Mouse (Mus musculus) right cerebral cortex, postnatal 10 days (tissue): ENCODE measurements around the gene Olfr263.
"Not testable (repeated sequence)": the region's sequence is repeated elsewhere in the genome, so short reads cannot be mapped to it uniquely, and the experiment has no call there.

Source experiments
- DNase-seq, 2 experiments: peaks; one replicate each; pipeline ENCODE4 v3.0.0; 2021; ENCODE audit warnings: low spot score in 2 of 2

Gene Olfr263

DNA sequence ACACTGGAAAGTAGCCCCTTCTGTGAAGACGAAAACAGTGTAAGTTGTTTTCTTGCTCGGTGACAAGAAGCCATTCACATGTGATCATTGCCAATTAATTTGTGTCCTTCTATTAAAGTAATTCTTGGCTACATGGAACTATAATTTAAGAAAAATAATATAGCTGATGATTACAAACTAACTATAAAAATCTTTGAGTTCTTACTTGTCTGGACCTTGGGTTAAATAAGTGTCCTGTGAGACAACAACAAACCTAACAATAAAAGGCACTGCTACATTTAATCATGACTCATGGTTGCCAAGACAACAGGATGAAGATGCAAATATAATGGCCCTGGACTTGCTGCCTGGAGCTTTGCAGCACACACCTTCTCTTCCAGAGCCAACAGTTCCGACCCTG, at the start of gene Olfr263:
Gene Olfr263, plus strand, starts transcription at position 301 of the 400 bp plus-strand sequence.
- not testable (repeated sequence) for DNase-seq

DNA sequence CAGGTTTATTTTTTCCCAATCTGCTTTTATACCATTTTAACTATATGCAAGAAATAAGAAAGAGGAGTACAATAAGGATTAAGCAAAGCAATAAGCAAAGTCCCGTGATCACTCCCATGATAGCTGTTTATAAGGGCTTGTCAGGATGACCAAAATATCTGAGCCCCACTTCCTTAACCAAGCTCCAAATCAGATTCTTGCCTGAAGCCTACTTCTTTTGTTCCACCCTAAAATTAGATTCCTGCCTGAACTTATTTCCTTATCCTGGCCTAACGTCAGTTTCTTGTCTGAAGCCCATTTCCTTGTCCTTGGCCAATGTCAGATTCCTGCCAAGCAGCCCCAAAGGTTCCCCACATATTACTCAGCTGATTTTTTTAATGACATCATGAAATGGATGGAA, 46.8 kb upstream of the Olfr263 start:
- no peak for DNase-seq

DNA sequence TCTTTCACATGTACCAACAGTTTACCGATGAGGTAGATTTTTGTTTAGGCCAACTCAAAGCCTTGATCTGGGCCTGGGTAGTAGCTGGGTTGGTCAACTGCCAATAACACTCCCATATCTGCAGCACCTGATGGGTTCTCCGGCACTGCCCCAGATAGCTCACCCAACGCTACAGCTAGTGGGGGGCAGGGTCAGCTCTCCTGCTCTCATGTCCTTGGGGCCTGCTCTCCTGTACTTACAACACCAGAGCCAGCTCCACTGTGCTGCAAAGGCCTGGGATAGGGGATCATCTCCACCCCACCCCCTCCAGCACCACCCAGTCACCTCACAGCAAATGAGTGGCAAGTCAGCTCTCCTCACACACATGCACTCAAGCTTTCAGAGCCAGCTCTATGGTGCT, 19.7 kb upstream of the Olfr263 start:
- DNase-seq = no peak

DNA sequence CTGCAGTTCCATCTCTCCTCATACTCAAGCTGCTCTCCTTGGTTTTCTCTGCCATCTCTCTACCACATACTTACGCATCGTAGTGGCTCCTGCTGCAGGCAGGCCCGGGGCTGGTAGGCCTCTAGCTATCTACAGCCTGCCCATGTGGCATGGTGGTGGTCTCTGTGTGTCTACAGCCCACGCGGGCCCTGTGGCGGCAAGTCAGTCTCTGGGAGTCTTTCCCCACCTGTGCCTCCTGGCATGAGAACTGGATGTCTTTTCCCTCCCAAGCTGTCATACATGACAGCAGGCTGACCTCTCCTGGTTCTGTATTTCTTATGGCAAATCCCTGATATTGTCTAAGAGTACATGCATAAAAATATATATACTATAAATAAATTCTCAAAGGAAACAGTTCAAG, 19.0 kb upstream of the Olfr263 start:
- no peak for DNase-seq

DNA sequence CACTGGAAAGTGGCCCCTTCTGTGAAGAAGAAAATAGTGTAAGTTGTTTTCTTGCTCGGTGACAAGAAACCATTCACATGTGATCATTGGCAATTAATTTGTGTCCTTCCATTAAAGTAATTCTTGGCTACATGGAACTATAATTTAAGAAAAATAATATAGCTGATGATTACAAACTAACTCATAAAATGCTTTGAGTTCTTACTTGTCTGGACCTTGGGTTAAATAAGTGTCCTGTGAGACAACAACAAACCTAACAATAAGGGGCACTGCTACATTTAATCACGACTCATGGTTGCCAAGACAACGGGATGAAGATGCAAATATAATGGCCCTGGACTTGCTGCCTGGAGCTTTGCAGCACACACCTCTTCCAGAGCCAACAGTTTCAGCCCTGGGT, 18.3 kb upstream of the Olfr263 start, which contains the start of gene Olfr1369-ps1:
Gene Olfr1369-ps1, plus strand, starts transcription at position 301 of the 400 bp plus-strand sequence.
- DNase-seq = not testable (repeated sequence)

DNA sequence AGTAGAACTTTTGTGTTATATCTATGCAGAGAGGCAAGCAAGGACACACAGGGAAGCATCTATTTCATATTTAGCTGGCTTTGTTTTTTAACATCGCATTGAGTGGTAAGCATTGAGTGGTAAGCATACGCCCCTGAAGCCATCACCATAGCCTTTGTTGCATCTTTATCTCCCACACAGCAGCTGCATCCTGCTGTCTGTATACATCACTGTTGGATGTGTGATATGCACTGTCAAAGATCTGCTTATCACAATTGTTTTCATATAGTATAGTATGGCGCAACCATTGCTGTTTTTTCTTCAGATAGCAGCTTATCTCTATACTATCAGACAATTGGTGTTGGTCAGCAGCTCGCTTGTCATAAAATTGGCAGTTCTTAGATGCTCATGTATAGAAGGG, 15.3 kb upstream of the Olfr263 start:
- no peak for DNase-seq

DNA sequence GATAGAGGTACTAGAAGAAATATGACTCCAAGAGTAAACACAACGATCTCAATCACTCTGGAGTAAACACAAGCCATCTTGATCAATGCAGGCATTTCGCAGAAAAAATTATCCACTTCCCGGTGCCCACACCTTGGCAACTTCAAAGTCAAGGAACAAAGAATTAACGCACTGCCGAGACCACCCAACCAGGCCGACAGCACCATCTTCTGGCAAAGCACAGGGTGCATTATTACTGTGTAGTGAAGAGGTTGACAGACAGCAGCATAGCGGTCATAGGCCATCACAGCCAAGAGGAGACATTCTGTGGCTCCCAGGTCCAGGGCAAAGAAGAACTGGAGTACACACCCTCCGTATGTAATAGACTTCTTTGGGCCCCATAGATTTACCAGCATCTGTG, 13.0 kb downstream of the Olfr263 start:
- DNase-seq = no peak

DNA sequence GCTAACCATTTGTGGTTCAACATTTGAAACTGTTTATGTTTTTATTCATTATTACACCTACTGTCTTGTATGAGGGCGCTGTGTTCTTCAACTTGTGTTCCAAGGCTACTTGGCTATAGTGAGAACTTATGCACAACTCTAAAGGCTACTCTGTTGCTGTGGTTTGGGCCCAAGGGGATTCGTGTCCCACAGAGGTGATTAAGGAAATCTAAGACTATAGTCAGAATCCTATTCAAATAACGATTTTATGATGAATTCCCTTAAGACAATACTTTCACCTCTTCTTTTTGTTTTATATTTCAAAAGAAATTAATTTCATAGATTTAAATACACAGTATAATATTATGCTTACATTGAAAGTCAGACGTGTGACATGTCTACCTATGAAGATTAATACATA, 16.3 kb downstream of the Olfr263 start, which contains the start of gene Olfr1368:
Gene Olfr1368, minus strand, starts transcription at position 101 of the 400 bp plus-strand sequence.
- DNase-seq = no peak

DNA sequence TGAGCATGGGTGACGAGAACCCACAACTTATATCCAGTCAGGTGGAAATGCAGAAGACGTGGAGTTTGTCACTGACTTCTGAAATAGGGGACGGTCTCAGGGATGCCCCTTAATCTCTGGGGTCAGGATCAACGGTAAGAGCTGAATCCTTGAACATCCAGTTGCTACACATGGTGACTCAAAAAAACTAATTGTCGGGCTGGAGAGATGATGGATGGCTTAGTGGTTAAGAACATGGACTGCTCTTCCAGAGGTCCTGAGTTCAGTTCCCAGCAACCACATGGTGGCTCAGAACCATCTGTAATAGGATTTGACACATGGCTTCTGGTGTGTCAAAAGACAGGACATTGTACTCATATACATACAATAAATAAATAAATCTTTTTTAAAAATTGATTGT, 26.4 kb downstream of the Olfr263 start:
- DNase-seq = no peak

DNA sequence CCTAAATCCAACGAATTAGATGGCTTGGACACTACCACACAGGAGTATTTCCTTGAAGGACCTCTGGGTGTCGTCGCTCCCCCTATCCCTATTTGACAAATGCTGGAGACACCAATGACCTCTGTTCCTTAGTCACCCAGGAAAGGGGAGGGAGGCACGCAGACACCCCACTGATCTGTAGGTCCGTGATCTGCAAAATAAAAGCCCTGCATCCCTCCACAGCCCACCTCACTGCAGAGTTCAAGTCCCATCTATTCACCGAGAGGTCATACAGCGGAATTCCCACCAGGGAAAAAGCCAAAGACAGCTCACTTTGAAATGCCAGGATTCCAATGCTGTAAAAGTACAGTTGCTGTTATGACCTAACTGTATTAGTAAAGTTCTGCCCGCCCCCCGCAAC, 28.6 kb downstream of the Olfr263 start:
- no peak for DNase-seq

DNA sequence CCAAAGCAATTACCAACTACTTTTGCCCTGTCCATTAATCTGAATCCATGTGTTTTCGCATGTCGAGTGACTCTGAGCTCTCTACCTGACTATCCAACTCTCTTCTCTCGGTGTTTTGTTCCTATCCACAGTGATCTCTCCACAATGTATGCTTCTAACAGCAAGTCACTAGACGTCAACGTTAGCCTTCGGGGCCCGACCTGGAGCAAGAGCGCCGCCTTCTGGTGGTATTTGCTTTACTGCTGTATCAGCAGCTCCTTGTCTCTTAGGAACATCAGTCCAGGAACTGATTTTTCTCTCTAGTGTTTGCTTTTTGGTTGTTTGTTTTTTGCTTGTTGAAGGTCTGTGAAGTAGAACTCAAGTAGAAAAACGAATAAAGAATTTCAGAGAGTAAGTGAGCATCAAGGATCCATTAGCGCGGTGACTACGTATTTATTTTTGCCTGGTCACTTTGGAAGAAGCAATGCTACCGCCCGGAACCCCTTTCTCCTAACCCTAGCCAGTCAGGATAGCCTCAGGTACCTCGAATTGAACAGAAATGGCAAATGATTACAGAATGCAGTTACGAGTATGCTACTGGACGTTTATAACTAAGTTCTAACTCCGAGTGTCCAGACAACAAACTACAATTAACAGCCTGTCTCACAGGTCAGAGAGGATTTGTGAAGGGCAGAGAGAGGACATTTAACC, 29.5 kb downstream of the Olfr263 start:
- peak; percentile 83 to 91 for DNase-seq

DNA sequence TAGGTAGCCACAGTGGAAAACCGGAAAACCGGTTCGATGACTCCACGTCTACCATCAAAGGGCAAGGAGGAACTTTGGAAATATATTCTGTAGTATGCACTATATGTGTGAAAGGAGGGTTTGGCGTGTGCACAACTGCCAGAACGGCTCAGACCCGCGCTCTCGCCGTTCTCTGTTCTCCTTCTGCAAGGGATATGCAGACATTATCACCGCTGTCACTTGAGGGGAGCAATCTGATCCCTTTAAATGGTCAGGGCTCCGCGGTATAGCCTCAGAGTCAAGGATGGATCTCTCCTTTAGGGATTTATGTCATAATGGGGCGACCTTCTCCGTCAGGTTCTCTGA, 30.0 kb downstream of the Olfr263 start:
- DNase-seq = peak in 1 of 2 experiments; percentile 36

DNA sequence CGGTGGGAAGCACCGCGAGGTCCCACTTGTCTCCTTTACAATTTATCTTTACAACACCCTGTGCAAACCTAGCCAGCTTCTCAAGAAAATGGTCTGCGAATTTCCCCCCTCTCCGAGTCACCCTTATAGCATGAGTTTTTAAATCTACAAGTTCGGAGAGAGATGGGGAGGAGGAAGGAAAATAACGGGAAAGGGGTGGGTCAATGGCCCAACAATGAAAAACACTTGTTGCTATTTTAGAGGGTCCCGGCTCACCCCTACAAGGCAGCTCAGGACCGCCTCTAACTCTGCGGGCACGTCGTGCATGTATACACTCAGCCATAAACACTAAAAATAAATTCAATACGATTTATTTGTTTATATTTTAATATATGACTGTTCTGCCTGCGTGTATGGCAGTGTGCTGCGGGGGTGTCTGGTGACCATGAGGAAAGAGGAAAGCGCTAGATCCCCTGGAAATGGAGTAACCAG, 30.6 kb downstream of the Olfr263 start:
- DNase-seq = no peak

DNA sequence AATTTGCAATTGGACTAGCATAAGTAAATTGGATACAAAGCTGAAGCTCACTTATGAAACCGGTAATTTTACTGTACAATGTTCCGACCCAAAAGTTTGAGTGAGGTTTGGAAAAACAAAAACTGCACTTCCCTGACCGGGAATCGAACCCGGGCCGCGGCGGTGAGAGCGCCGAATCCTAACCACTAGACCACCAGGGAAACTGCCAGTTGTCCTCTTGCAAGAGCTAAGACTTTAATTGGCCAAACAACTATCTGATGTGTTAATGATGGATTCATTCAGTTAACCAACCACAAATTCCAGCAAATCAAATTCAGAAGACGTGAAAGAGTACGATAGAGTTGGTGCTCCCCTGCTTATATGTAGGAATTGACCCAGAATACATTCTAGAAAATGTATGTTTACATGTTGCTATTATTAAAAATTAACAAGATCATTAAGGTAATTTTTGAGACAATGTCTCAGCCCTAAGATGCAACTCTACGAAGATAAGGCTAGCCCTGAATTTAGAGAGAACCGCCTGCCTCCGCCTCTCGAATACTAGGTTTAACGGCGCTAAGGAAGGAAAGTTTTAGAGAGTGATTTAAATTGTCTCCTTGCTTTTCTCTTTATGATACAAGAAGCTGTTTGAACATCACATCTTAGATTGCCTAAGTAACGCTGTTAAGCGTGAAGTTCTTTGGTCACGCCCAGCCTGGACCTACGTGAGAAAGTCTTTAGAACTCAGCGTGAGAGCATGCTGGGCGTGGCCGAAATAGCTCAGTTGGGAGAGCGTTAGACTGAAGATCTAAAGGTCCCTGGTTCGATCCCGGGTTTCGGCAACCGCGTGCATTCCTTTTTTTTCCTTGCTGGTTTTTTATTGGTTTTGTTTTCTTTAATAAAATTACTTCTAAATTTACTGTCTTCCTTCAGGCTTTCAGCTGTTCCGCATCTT, 31.5 kb downstream of the Olfr263 start:
- DNase-seq = peak; percentile 90 to 91

DNA sequence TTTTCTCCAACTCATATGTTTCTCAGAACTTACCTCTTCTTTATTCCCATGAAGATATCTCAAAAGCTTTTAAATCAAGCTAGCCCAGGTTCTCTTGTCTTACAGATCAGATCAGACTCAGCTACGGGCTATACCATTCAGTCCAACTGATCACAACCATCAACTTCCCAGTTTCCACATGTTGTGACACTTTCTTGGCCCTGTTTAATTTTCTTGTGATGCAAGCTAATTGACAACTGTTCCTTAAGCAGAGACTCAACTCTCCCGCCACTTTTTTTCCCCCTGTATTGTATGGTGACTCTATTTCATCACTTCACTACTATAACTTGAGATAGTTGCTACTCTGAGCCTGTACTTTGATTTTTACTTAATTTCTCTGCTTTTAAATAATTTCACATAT, 32.2 kb downstream of the Olfr263 start:
- no peak for DNase-seq

DNA sequence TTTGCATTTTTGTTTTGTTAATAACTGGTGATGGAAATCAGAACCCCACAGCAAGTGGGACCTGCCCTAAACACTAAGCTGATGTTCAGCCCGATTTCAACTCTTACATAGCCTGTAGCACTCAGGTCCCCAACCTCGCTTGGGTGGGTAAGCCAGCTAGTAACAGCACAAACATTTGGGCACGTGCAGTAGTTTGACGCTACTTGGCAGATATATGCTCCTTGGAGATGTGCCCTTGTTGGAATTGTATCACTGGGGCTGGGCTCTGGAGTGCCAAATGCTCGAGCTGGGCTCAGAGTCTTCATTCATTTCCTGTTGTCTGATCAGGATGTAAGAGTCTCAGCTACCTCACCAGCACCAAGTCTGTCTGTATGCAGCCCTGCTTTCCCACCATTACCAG, 33.2 kb downstream of the Olfr263 start:
- DNase-seq = peak in 1 of 2 experiments; percentile 32

DNA sequence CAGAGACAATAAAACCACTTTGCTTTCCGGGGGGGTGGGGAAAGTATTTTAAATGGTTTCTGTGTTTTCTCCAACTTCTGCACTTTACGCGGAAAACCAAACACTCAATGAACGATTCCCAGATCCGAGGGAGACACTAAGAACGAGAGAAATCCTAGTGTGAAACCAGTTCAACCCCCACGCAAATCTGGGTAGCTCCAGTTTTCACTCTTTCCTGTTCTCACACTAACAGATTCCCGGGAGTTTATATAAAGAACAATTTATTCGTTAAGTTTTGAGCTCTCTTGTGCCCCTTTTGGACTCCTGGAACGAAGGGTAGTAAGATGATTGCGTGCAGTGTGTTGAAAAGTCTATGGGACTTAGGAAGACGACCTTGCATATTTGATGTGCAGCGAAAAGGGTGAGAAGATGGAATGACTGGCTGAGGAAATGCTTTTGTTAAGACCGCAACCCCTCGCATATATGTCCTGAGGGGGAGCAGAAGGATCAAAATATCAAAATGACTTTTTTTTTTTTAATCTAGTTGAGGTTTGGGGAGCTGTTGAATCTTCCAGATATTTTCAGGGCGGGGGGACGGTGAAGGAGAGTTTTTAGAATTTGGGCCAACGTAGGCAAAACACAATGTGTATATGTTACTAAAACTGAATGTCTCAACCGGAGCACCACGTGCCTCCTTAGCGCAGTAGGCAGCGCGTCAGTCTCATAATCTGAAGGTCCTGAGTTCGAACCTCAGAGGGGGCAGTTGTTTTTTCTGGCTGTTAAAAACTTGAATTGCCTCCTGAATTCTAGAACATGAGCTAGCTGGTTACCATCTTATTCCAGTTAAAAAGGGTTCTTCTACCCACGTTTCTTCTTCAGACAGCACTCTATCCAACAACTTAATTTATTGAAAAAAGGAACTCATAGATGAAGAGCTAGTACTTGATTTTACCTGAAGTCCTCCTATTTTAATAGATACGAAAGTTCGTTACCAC, 37.8 kb downstream of the Olfr263 start:
- DNase-seq = peak; percentile 86 to 89

DNA sequence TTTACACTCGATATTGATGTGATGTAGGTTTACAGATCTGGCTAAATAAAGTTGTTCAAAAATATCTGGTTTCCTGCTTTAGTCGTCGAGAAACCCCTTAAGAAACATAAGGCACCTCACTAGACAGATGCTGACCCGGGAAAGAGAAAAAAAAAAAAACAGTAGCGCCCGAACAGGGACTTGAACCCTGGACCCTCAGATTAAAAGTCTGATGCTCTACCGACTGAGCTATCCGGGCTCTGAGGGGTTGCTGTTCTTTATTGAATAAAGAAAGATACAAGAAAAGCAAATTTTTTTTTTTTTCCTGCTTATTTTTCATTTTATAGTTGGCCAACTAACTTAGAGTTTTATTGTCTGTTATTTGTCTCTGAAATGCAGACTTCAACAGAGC, 38.5 kb downstream of the Olfr263 start:
- DNase-seq = no peak

DNA sequence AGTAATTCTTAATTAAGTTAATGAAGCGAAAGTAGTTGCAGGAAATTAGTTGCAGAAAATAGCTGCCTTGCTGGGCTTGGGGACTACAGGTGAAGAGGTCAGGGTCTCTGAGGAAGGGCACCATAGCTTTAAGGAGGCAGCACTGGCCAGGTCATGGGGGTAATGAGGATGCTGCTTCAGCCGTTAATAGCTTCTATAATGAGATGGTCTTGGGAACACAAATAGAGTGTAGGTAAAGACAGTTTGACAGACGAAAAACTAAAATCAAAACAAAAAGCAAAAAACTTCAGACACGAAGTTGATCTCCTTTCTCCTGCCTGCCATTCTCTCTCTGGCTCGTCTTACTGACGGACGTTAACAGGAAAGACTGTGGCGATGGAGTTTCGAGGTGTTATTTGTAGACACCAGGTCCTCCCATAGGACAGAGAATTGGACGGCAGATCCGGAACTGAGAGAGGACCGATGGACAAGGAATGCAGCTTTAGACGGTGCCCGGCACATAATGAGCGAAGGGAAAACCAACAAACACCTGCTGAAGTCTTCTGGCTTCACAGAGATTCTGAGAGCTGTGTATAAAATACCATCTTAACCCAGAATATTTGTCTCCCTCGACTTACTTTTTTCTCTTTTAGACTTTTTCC, 39.1 kb downstream of the Olfr263 start:
- DNase-seq = peak in 1 of 2 experiments; percentile 41

DNA sequence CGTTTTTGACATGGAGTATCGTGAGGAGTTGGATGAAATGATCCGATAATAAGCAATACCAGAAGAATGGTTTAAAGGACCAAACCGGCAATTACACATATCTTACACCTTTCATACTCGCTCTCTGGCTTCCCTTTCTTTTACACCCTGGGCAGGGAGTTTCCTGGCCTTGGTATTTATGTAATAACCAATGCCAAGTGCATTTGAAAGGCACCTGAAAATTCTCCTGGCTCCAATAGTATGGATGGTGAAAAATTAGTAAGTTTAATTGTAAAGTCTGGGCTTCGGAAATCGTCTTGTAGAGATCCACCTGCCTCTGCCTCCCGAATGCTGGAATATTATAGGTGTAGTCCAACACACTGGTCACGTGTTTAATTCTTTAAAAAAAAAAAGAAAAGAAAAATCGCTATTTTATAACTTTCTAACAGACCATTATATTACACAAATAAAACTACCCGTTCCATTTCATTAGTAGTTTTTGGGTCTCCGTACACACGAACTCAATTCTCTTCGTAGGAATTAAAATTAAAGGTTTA, 39.8 kb downstream of the Olfr263 start:
- no peak for DNase-seq
